Mouse (Mus musculus): Measurements from ENCODE around the gene Mdh2.

The Mdh2 gene

GRCm38 (mm10) chr5:135835492-135835858, 57.2 kb downstream of the Mdh2 start:
- no peak for DNase-seq (ENCODE audit: extremely low spot score)

DNA sequence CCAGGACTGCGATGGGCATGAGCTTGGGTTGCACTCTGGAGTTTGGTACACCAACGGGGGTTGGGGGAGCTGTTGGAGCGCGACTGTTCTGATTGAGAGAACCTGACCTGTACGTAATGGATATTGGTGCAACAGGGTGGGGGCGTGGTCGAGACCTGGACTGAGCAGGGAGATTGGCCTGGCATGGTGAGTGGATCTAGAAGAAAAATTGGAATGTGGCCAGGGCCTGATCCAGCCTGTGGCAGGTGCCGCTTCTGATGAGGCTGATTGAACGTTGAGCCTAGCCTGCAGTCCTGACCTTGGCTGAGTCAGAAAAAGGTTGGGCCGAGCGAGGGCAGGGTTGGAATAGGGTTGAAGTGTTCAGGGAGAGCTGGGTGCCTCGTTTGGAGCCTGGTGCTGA, 57.7 kb downstream of the Mdh2 start:
- no peak for DNase-seq (ENCODE audit: extremely low spot score)
